Mouse (Mus musculus) cerebellum, postnatal 25 days (tissue): ENCODE data around the gene Casc4.

Experiments
- DNase-seq, 2 experiments: peaks; one replicate each; pipeline ENCODE4 v3.0.0; 2021; ENCODE audit warnings: mixed read lengths in 2 of 2

Gene Casc4

DNA sequence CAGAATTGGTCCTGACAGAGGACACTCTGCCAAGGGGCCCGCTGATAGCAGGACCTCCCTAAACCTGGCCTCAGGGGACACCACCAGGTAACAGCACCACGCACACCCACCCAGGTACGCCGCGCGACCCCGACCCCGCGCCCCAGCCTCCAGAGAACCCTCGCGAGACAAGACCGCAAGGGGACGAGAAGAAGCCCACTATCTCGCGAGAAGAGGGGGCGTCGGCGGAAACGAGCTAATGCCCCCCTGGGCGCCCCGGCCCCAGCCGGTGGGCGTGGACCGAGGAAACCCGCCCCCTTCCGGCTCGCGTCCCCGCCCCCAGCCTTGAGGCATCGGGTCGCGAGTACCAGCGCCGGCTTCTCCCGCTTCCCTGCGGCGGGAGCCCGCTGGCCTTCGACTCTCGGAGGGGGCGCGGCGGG lies at the start of gene Casc4:
Casc4 (plus strand) TSS at position 339 of the 419 bp plus-strand sequence.
- DNase-seq: peak; percentile 88 to 94

DNA sequence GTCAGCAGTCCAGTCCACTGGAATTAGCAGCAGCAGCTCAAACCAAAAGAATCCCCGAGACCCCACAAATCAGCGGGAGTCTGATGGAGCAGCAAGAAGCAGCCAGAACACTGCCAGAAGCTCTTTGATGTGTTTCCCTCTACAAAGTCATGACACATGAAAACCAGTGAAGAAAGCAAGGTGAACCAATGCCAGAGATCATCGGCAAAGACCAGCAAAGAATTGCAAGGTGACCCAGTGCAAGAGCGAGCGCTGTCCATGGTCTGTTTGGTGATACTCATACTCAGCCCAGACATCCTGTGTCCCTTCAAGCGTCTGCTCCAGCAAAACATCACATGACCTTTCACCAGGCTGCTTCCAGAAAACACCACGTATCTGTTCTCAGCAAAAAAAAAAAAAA lies 45.0 kb upstream of the Casc4 start:
- DNase-seq: no peak

- no peak for DNase-seq
Observed at GRCm38 (mm10) chr2:121824653-121825052, 42.1 kb upstream of the Casc4 start.

DNA sequence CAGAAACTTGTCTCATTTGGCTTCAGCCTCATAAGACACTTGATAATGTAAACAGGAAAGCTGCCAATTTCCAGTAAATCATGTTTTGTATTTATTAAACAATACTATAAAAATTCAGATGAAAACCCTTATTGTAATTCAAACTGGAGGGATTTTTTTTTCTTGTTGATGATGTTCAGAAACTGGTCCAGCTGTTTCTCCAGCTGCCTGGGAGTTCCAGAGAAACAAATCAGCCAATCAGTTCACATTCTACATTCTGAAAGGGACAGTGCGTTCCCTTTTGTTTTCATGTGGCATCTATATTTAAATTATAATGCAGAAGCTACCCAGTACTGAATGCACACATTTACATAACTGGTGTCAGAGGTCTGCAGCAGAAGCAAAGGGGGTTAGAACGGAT lies 40.6 kb upstream of the Casc4 start:
- no peak for DNase-seq

- DNase-seq: no peak
Observed at GRCm38 (mm10) chr2:121828411-121828810, 38.4 kb upstream of the Casc4 start.

DNA sequence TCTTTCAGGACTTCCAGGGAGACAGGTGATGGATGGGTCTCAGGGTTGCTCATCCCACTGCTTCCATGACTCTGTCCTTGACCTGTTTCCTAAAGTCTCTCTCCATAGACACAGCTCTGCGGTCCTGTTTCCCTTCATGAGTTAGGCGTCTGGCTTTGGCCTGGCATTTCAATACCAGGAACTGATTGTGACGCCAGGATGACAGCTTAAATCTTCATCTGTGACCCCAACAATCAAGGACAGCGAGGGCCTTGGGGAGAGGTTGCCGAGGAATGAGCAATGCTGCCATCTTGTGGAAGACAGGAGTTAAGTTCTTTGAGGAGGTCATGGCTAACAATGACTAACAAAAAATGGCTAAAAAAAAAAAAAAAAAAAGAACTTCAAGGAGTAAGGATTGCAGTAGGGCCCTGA lies 34.3 kb upstream of the Casc4 start:
- peak; percentile 56 to 67 for DNase-seq

GRCm38 (mm10) chr2:121834926-121835325 lies 31.8 kb upstream of the Casc4 start:
- no peak for DNase-seq

DNA sequence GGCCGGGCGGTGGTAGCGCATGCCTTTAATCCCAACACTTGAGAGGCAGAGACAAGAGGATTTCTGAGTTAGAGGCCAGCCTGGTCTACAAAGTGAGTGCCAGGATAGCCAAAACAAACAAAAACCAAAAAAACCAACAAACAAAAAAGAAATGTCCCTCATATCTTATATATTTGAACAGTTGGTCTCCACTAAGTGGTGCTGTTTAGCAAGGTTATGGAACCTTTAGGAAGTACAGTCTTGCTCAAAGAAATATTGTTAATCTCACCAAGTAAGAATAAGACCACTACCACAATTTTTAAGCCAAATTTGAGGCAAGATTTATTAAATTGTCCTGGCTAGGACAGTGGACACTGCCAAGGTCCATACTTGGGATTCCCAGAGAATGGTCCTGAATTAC lies 25.3 kb upstream of the Casc4 start:
- DNase-seq: no peak

- DNase-seq: no peak
Observed at GRCm38 (mm10) chr2:121842249-121842648, 24.5 kb upstream of the Casc4 start.

- DNase-seq: no peak
Observed at GRCm38 (mm10) chr2:121846050-121846449, 20.7 kb upstream of the Casc4 start.

- no peak for DNase-seq
Observed at GRCm38 (mm10) chr2:121852045-121852444, 14.7 kb upstream of the Casc4 start.

DNA sequence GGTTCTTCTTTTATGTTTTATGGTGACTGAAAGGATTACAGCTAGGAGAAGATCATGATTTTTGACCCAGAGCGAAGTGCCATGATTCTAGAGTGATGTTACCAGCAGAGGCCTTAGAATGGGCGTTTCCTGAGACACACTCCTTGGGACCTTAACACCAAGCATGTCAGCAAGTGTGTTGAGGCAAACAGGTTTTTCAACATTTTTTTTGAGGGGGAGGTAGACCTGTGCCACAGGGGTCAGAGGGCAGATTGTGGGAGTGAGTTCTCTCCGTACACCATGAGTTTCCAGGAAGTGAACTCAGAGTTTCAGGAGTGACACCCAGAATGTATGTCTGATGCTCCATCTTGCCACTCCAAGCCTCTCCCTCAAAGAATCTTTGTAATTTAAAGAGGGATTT lies 12.8 kb upstream of the Casc4 start:
- no peak for DNase-seq

GRCm38 (mm10) chr2:121859380-121859980 lies 7.3 kb upstream of the Casc4 start:
- DNase-seq: no peak

GRCm38 (mm10) chr2:121866071-121866601 lies 634 bp upstream of the Casc4 start:
- peak; percentile 45 to 61 for DNase-seq

- DNase-seq: peak; percentile 69 to 76
Observed at GRCm38 (mm10) chr2:121867051-121867928, 520 bp downstream of the Casc4 start.

DNA sequence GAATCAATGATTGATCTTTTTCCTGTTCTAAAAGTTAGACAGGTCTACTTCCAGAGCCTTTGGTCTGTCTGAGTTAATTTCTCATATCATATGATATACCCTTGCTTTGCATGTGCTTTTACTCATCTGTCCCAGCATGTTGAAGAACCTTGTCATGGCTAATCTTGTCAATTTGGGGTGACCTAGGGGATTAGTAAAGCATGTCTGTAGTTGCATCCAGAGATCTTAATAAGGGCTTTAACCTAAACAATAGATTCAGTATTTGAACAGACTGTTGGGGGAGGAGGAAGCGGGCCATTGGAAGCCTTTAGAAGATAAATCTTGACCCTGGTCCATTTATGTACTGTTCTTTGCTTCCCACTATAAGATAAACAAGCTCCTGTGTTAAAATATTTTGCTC lies 12.7 kb downstream of the Casc4 start:
- no peak for DNase-seq

- no peak for DNase-seq
Observed at GRCm38 (mm10) chr2:121885509-121886106, 18.8 kb downstream of the Casc4 start.

- DNase-seq: no peak
Observed at GRCm38 (mm10) chr2:121886406-121886805, 19.6 kb downstream of the Casc4 start.

- no peak for DNase-seq
Observed at GRCm38 (mm10) chr2:121888720-121889497, 22.1 kb downstream of the Casc4 start.

GRCm38 (mm10) chr2:121895261-121895660 lies 28.5 kb downstream of the Casc4 start:
- no peak for DNase-seq

DNA sequence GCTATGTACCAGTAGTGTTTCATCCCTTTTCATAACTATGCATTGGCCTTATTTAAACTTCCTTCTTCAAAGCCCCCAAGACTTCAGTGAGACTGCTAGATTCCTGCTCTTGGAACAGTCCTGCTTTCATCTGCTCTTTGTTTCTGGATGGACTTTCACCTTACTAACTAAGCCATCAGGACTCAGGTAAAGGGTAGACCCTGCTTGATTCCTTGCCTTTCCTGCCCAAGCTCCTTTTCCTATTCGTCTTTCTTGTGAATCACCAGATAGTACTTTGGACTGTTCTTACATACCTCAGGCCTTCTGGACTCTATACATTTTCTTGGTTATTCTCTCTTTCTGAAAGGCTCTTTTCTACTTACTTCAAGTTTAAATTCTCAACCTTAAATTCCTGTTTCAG lies 30.1 kb downstream of the Casc4 start:
- DNase-seq: no peak

DNA sequence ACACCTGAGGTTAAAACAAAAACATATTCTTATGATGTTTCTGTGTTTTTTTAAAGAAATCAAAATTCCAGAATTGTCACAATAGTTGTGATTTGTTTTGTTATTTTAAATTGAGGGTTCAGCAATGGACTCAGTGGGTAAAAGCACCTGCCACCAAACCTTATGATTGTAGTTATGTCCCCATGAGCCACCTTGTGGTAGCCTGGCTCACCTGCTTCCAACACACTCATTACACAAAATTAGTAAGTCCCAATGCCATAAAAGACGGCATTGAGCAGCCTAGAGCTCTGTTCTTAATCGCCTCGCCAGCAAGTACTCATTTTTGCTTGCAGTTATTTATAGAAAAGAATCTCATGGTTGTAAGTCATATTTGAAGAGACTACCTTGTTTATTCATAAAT lies 43.2 kb downstream of the Casc4 start:
- peak in 1 of 2 experiments; percentile 14 for DNase-seq
